Mouse (Mus musculus) CH12.LX (cell line): ENCODE results near the gene Racgap1.

Experiments used
- CTCF ChIP-seq, 2 experiments: IDR thresholded peaks in 1 of 2; conservative IDR thresholded peaks in 1 of 2; 2 replicates each; pipeline ENCODE4 v1.5.1; 2011 to 2012; ENCODE audit warnings: low read depth in 2 of 2, low read length in 2 of 2, improper control_type of control experiment in 1 of 2, inconsistent platforms in 1 of 2, mild to moderate bottlenecking in 1 of 2, moderate library complexity in 1 of 2
- EP300 ChIP-seq: IDR thresholded peaks from 2 replicates; pipeline ENCODE4 v1.6.1; 2011; ENCODE audit warnings: low read length, improper control_type of control experiment
- GABPA ChIP-seq: IDR thresholded peaks from 2 replicates; pipeline ENCODE4 v1.6.1; 2012; ENCODE audit warnings: low read depth, low read length, improper control_type of control experiment, inconsistent platforms; ENCODE audit not compliant: insufficient replicate concordance
- HCFC1 ChIP-seq: IDR thresholded peaks from 2 replicates; pipeline ENCODE4 v1.6.1; 2012; ENCODE audit warnings: low read depth, mild to moderate bottlenecking, inconsistent platforms, low read length, improper control_type of control experiment
- JUND ChIP-seq: conservative IDR thresholded peaks from 2 replicates; pipeline ENCODE4 v1.6.1; 2011; ENCODE audit warnings: low read depth, low read length, improper control_type of control experiment
- POLR2AphosphoS2 ChIP-seq: IDR thresholded peaks from 2 replicates; pipeline ENCODE4 v1.6.1; 2011; ENCODE audit warnings: low read depth, low read length, improper control_type of control experiment
- RAD21 ChIP-seq: IDR thresholded peaks from 2 replicates; pipeline ENCODE4 v1.6.1; 2011; ENCODE audit warnings: low read depth, mild to moderate bottlenecking, low read length, improper control_type of control experiment, moderate library complexity
- TBP ChIP-seq: conservative IDR thresholded peaks from 2 replicates; pipeline ENCODE4 v1.6.1; 2011; ENCODE audit warnings: low read depth, low read length, improper control_type of control experiment
- ZC3H11A ChIP-seq: IDR thresholded peaks from 2 replicates; pipeline ENCODE4 v1.6.1; 2012; ENCODE audit warnings: low read depth, mild to moderate bottlenecking, inconsistent platforms, low read length, improper control_type of control experiment

DNA sequence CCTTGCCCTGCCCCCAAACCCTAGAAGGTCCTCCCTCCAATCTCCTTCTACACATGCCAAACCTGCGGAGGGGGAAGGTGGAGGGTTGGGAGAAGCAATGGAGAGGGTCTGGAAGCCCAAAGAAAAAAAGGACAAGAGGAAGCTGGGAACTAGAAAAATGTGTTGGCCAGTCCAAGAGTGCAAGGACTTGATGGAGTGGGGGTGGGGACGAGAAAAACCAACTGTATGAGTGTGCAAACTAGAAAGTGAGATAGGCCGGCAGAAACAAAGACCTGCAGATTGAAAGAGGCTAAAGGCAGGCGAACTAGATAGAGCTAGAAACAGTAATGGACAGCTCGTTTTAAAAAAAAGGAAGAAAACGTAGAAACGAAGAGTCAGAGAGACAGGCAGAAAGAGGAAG lies 61.8 kb downstream of the Racgap1 start:
- TF ChIP-seq JUND (no peak), GABPA (no peak), CTCF (conservative IDR thresholded peaks at IDR 0.05 in 1 of 2, IDR thresholded peaks at IDR 0.05 in 1 of 2; ENCODE audit: low read depth in 2 of 2, low read length in 2 of 2) (no peak), ZC3H11A (no peak), POLR2AphosphoS2 (no peak), RAD21 (no peak), EP300 (no peak), HCFC1 (no peak), TBP (no peak)
